Mouse (Mus musculus): Measurements from ENCODE around the gene 1700001O22Rik.

- no peak for TF ChIP-seq CTCF (IDR thresholded peaks at IDR 0.05; ENCODE audit: low read depth)
- TF ChIP-seq EP300 (IDR thresholded peaks at IDR 0.05; ENCODE audit: low read depth), result no peak
Observed at GRCm38 (mm10) chr2:30799456-30799855, 4.0 kb downstream of the 1700001O22Rik start.

All from liver, embryonic 14.5 days (tissue).